Mouse (Mus musculus) G1E (cell line): ENCODE data around the gene Krt33b.

Experiments used
- CTCF ChIP-seq: IDR thresholded peaks from 2 replicates; pipeline ENCODE4 v1.5.1; 2012; ENCODE audit warnings: low read depth, low read length, inconsistent platforms, mixed read lengths
- GATA1 ChIP-seq: IDR thresholded peaks from 2 replicates; pipeline ENCODE4 v1.6.1; 2012; ENCODE audit warnings: borderline replicate concordance, low read length, inconsistent platforms, mixed read lengths
- TAL1 ChIP-seq: conservative IDR thresholded peaks from 2 replicates; pipeline ENCODE4 v1.6.1; 2012; ENCODE audit warnings: low read depth, low read length, inconsistent platforms, mixed read lengths

- TF ChIP-seq TAL1 (no peak), CTCF (no peak), GATA1 (no peak)
Observed at GRCm38 (mm10) chr11:100029768-100030167, at the start of gene Krt33b.
